Mouse (Mus musculus): ENCODE data around the gene Htt. TPM values are rescaled to one million over a fixed set of nuclear protein-coding genes. Genes with fewer than 3 reads are reported as not detected.

Htt gene
- polyA plus RNA-seq, 1 experiment from 2014 or later, result 20.7 TPM

GRCm38 (mm10) chr5:34771818-34772217 is 10.3 kb downstream of the Htt start:
- Histone ChIP-seq H3K4me1 (ENCODE audit: control insufficient read depth, insufficient read depth, low read length) (no peaks in the 10 kb centered on the region), H3K9ac (replicated peaks; ENCODE audit: low read length) (no peak overlapping the region), H3K9me3 (ENCODE audit: control insufficient read depth, low read length) (no peaks in the 10 kb centered on the region), H3K27me3 (ENCODE audit: control insufficient read depth, insufficient read depth, low read length) (no peaks in the 10 kb centered on the region), H3K36me3 (ENCODE audit: control insufficient read depth, insufficient read depth, low read length) (no peaks in the 10 kb centered on the region), H3K4me3 (replicated peaks; ENCODE audit: low read depth, low read length) (no peak overlapping the region), H3K4me2 (ENCODE audit: low read length) (no peak overlapping the region), H3K27ac (replicated peaks; ENCODE audit: low read depth, low read length) (no peak overlapping the region)
- DNase-seq, result no peak
- WGBS, result 95% methylated on average over 3 of the region's 3 CpGs
- ATAC-seq (ENCODE audit: low FRiP score, low TSS enrichment), result no peak

DNA sequence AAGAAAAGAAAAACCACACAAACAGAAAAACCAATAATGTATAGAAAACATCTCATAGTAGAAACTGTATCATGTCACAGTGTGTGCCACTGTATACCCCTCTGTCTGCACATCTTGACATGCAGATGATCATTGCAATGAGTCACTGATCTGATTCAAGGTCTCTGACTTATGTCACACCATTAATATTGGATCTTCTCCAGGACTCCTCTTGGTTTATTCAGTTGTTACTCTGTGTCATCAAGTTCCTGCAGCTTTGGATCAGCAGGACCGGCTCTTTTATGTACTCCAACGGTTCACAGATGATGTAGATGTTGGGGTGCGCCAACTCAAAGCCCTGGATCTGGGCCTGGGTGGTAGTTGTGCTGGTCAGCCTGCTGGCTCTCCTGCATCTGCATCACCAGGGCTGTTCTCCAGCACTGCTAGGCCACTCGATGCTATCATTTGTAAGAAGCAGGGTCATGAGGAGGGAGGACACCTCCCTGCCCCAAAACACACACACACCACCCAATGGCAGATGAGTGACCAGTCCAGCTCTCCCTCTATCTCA is 11.2 kb downstream of the Htt start:
- Histone ChIP-seq H3K4me1 (ENCODE audit: control insufficient read depth, insufficient read depth, low read length) (no peaks in the 10 kb centered on the region), H3K27me3 (ENCODE audit: control insufficient read depth, insufficient read depth, low read length) (no peaks in the 10 kb centered on the region), H3K27ac (replicated peaks; ENCODE audit: low read depth, low read length) (no peak overlapping the region), H3K9ac (replicated peaks; ENCODE audit: low read length) (no peak overlapping the region), H3K9me3 (ENCODE audit: control insufficient read depth, low read length) (no peaks in the 10 kb centered on the region), H3K4me3 (replicated peaks; ENCODE audit: low read depth, low read length) (no peak overlapping the region), H3K36me3 (ENCODE audit: control insufficient read depth, insufficient read depth, low read length) (no peaks in the 10 kb centered on the region), H3K4me2 (ENCODE audit: low read length) (no peak overlapping the region)
- WGBS, result 92% methylated on average over 4 of the region's 4 CpGs
- no peak for DNase-seq
- ATAC-seq (ENCODE audit: low FRiP score, low TSS enrichment), result no peak

- Histone ChIP-seq H3K27ac (replicated peaks; ENCODE audit: low read depth, low read length) (no peak overlapping the region), H3K4me2 (ENCODE audit: low read length) (no peak overlapping the region), H3K9me3 (ENCODE audit: control insufficient read depth, low read length) (no peaks in the 10 kb centered on the region), H3K4me1 (ENCODE audit: control insufficient read depth, insufficient read depth, low read length) (no peaks in the 10 kb centered on the region), H3K4me3 (replicated peaks; ENCODE audit: low read depth, low read length) (no peak overlapping the region), H3K36me3 (ENCODE audit: control insufficient read depth, insufficient read depth, low read length) (no peaks in the 10 kb centered on the region), H3K9ac (replicated peaks; ENCODE audit: low read length) (no peak overlapping the region), H3K27me3 (ENCODE audit: control insufficient read depth, insufficient read depth, low read length) (no peaks in the 10 kb centered on the region)
- WGBS, result 93% methylated on average over 2 of the region's 2 CpGs
- ATAC-seq (ENCODE audit: low FRiP score, low TSS enrichment) (no peak), DNase-seq (no peak)
Measured at GRCm38 (mm10) chr5:34773392-34773791, 11.9 kb downstream of the Htt start.

DNA sequence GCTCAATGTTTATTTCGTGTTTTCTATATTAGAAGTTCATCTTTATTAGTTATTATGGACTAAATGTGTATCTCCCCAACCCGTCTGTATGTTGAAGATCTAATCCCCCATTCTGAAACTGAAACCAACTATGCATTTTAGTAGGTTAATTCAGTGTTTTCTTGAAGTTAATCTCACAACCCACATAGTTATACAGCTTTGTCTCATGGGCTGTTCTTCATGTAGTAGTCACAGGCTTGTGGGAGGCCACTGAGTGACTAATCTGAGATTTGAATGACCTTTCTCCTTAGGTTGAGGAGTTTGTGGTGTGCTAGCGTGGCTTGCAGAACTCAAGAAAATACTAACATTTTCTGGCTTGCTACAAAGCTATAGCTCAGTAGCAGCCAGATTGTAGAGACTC is 23.5 kb downstream of the Htt start:
- H3K9ac ChIP-seq (replicated peaks; ENCODE audit: low read length), result no peak overlapping the region
- no peaks in the 10 kb centered on the region for H3K4me1 ChIP-seq (ENCODE audit: control insufficient read depth, insufficient read depth, low read length)
- no peak overlapping the region for H3K4me2 ChIP-seq (ENCODE audit: low read length)
- WGBS, result 92% methylated on average over 3 of the region's 3 CpGs
- H3K27me3 ChIP-seq (ENCODE audit: control insufficient read depth, insufficient read depth, low read length), result no peaks in the 10 kb centered on the region
- H3K27ac ChIP-seq (replicated peaks; ENCODE audit: low read depth, low read length), result no peak overlapping the region
- no peak for DNase-seq
- H3K9me3 ChIP-seq (ENCODE audit: control insufficient read depth, low read length), result no peaks in the 10 kb centered on the region
- peaks cover 16% of the 10 kb centered on the region for H3K36me3 ChIP-seq (ENCODE audit: control insufficient read depth, insufficient read depth, low read length)
- no peak overlapping the region for H3K4me3 ChIP-seq (replicated peaks; ENCODE audit: low read depth, low read length)
- no peak for ATAC-seq (ENCODE audit: low FRiP score, low TSS enrichment)

DNA sequence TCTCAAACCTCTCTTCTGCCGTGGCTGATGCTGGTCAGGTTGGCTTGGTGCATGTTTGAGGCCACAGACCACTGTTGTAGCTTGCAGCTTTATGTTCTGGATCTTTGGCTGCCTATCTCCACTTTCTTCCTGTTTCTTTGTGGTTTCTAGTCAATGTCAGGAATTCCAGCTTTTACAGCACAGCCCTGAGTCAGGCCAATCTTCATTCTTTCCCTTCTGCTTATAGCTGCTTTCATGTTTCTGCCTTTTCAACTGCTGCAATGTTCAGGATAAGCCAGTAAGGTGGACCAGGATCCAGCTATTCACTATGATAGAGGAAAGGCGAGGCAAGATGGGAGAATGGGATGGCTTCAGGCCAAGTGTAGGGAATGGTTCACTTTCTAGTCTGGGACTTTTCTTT is 29.6 kb downstream of the Htt start:
- H3K27me3 ChIP-seq (ENCODE audit: control insufficient read depth, insufficient read depth, low read length), result no peaks in the 10 kb centered on the region
- no peak overlapping the region for H3K4me2 ChIP-seq (ENCODE audit: low read length)
- ATAC-seq (ENCODE audit: low FRiP score, low TSS enrichment), result no peak
- peaks cover 34% of the 10 kb centered on the region for H3K36me3 ChIP-seq (ENCODE audit: control insufficient read depth, insufficient read depth, low read length)
- H3K9ac ChIP-seq (replicated peaks; ENCODE audit: low read length), result no peak overlapping the region
- DNase-seq, result no peak
- H3K4me1 ChIP-seq (ENCODE audit: control insufficient read depth, insufficient read depth, low read length), result no peaks in the 10 kb centered on the region
- H3K27ac ChIP-seq (replicated peaks; ENCODE audit: low read depth, low read length), result no peak overlapping the region
- no peak overlapping the region for H3K4me3 ChIP-seq (replicated peaks; ENCODE audit: low read depth, low read length)
- no peaks in the 10 kb centered on the region for H3K9me3 ChIP-seq (ENCODE audit: control insufficient read depth, low read length)
- whole genome bisulfite sequencing, result 85% methylated on average over 2 of the region's 2 CpGs

- H3K36me3 ChIP-seq (ENCODE audit: control insufficient read depth, insufficient read depth, low read length), result peaks cover 47% of the 10 kb centered on the region
- no peak overlapping the region for H3K9ac ChIP-seq (replicated peaks; ENCODE audit: low read length)
- DNase-seq, result no peak
- H3K4me1 ChIP-seq (ENCODE audit: control insufficient read depth, insufficient read depth, low read length), result no peaks in the 10 kb centered on the region
- 91% methylated on average over 5 of the region's 5 CpGs for WGBS
- no peaks in the 10 kb centered on the region for H3K27me3 ChIP-seq (ENCODE audit: control insufficient read depth, insufficient read depth, low read length)
- no peak for ATAC-seq (ENCODE audit: low FRiP score, low TSS enrichment)
- no peak overlapping the region for H3K4me2 ChIP-seq (ENCODE audit: low read length)
- no peak overlapping the region for H3K27ac ChIP-seq (replicated peaks; ENCODE audit: low read depth, low read length)
- H3K4me3 ChIP-seq (replicated peaks; ENCODE audit: low read depth, low read length), result no peak overlapping the region
- H3K9me3 ChIP-seq (ENCODE audit: control insufficient read depth, low read length), result no peaks in the 10 kb centered on the region
Measured at GRCm38 (mm10) chr5:34800292-34800953, 38.9 kb downstream of the Htt start.

DNA sequence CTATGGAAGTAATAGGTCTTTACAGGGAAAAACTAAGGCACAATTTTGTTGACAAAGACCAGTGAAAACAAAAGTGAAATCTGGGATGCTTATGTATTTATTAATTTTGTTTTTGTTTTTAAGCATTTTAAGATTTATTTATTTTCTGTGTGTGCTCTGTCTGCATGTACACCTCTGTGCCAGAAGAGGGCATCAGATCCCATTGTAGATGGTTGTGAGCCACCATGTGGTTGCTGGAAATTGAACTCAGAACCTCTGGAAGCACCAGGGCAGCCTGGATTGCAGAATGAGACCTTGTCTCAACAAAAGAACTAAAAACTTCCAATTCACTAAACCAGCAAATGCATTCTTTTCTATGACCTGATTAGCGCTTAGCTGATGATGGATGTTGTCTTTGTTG is 44.5 kb downstream of the Htt start:
- no peak for DNase-seq
- Histone ChIP-seq H3K27ac (replicated peaks; ENCODE audit: low read depth, low read length) (no peak overlapping the region), H3K9ac (replicated peaks; ENCODE audit: low read length) (no peak overlapping the region), H3K9me3 (ENCODE audit: control insufficient read depth, low read length) (no peaks in the 10 kb centered on the region), H3K4me1 (ENCODE audit: control insufficient read depth, insufficient read depth, low read length) (no peaks in the 10 kb centered on the region), H3K36me3 (ENCODE audit: control insufficient read depth, insufficient read depth, low read length) (peaks cover 51% of the 10 kb centered on the region), H3K4me3 (replicated peaks; ENCODE audit: low read depth, low read length) (no peak overlapping the region), H3K27me3 (ENCODE audit: control insufficient read depth, insufficient read depth, low read length) (no peaks in the 10 kb centered on the region), H3K4me2 (ENCODE audit: low read length) (no peak overlapping the region)
- no peak for ATAC-seq (ENCODE audit: low FRiP score, low TSS enrichment)
- 94% methylated on average over 1 of the region's 1 CpGs for WGBS

DNA sequence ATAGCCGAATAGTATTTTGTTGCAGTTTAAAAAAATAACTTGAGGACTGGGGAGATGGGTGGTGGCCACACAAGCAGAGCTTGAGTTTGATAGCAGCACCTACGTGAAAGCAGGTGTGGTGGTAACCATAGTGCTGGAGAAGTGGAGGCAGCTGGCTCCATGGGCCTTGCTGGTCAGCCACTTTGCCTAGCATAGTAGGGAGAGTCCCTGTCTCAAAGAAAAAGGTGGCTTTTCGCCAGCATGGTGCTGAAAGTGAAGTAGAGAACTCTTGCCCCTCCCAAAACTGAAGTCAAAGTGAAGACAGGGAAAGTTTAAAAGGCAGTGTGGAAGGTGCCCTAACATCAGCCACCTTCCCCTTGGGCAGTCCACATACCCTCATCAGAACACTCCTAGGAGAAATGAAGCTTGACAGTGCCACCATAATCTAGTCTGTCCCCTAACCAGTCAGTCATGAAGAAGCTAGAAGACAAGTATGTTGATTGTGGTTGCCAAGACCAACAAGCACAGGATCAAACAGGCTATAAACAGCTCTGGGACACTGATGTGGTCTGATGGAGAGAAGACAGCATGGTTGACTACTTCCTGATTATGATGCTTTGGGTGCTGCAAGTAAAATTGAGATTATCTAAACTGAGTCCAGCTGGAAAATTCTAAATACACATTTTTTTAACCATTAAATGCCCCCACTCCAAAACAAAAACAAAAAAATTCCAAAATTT is 61.0 kb downstream of the Htt start:
- Histone ChIP-seq H3K27ac (replicated peaks; ENCODE audit: low read depth, low read length) (no peak overlapping the region), H3K9ac (replicated peaks; ENCODE audit: low read length) (no peak overlapping the region), H3K9me3 (ENCODE audit: control insufficient read depth, low read length) (no peaks in the 10 kb centered on the region), H3K27me3 (ENCODE audit: control insufficient read depth, insufficient read depth, low read length) (no peaks in the 10 kb centered on the region), H3K4me2 (ENCODE audit: low read length) (no peak overlapping the region), H3K4me1 (ENCODE audit: control insufficient read depth, insufficient read depth, low read length) (no peaks in the 10 kb centered on the region), H3K4me3 (replicated peaks; ENCODE audit: low read depth, low read length) (no peak overlapping the region), H3K36me3 (ENCODE audit: control insufficient read depth, insufficient read depth, low read length) (peaks cover 73% of the 10 kb centered on the region)
- no peak for ATAC-seq (ENCODE audit: low FRiP score, low TSS enrichment)
- WGBS, result 96% methylated on average over 3 of the region's 3 CpGs
- no peak for DNase-seq

- Histone ChIP-seq H3K27me3 (ENCODE audit: control insufficient read depth, insufficient read depth, low read length) (no peaks in the 10 kb centered on the region), H3K27ac (replicated peaks; ENCODE audit: low read depth, low read length) (no peak overlapping the region), H3K4me1 (ENCODE audit: control insufficient read depth, insufficient read depth, low read length) (no peaks in the 10 kb centered on the region), H3K9ac (replicated peaks; ENCODE audit: low read length) (no peak overlapping the region), H3K36me3 (ENCODE audit: control insufficient read depth, insufficient read depth, low read length) (peaks cover 54% of the 10 kb centered on the region), H3K4me3 (replicated peaks; ENCODE audit: low read depth, low read length) (no peak overlapping the region), H3K9me3 (ENCODE audit: control insufficient read depth, low read length) (no peaks in the 10 kb centered on the region), H3K4me2 (ENCODE audit: low read length) (no peak overlapping the region)
- no peak for DNase-seq
- 95% methylated on average over 3 of the region's 3 CpGs for WGBS
- ATAC-seq (ENCODE audit: low FRiP score, low TSS enrichment), result no peak
Measured at GRCm38 (mm10) chr5:34854079-34854478, 92.5 kb downstream of the Htt start.
